Mouse (Mus musculus) embryonic fibroblast, embryonic 13.5 days (primary cell): ENCODE results near the gene AW011738. TPM values are rescaled to one million over a fixed set of nuclear protein-coding genes. Genes with fewer than 3 reads are reported as not detected.
A peak's percentile ranks its signal among the peaks of the same experiment; 100 is the strongest.

Source experiments
- H3K27ac ChIP-seq: 2 replicates; pipeline ENCODE4 v1.5.1; 2012; ENCODE audit warnings: low read length, control low read depth, inconsistent platforms; ENCODE audit not compliant: insufficient read depth
- H3K4me1 ChIP-seq: 2 replicates; pipeline ENCODE4 v1.6.1; 2011; ENCODE audit warnings: low read length; ENCODE audit not compliant: control insufficient read depth, insufficient read depth
- H3K4me3 ChIP-seq: 2 replicates; pipeline ENCODE4 v1.5.1; 2011; ENCODE audit warnings: mild to moderate bottlenecking, control low read depth, low read length; ENCODE audit not compliant: insufficient read depth
- CTCF ChIP-seq: IDR thresholded peaks from 2 replicates; pipeline ENCODE4 v1.5.1; 2011; ENCODE audit warnings: mild to moderate bottlenecking, control low read depth, low read length, moderate library complexity, borderline replicate concordance; ENCODE audit not compliant: insufficient read depth
- POLR2A ChIP-seq: IDR thresholded peaks from 2 replicates; pipeline ENCODE4 v1.6.1; 2011; ENCODE audit warnings: low read depth, mild to moderate bottlenecking, control low read depth, low read length, moderate library complexity
- polyA plus RNA-seq: library from polyadenylated mRNA; stranded (reverse); fragments of >200 nt; gene quantifications from 2 replicates; pipeline ENCODE4 v1.2.4, GENCODE M21; 2011; ENCODE audit warnings: low read depth; ENCODE audit not compliant: missing spikeins, insufficient read length

The AW011738 gene
- polyA plus RNA-seq, 1 experiment = 3.6 TPM

DNA sequence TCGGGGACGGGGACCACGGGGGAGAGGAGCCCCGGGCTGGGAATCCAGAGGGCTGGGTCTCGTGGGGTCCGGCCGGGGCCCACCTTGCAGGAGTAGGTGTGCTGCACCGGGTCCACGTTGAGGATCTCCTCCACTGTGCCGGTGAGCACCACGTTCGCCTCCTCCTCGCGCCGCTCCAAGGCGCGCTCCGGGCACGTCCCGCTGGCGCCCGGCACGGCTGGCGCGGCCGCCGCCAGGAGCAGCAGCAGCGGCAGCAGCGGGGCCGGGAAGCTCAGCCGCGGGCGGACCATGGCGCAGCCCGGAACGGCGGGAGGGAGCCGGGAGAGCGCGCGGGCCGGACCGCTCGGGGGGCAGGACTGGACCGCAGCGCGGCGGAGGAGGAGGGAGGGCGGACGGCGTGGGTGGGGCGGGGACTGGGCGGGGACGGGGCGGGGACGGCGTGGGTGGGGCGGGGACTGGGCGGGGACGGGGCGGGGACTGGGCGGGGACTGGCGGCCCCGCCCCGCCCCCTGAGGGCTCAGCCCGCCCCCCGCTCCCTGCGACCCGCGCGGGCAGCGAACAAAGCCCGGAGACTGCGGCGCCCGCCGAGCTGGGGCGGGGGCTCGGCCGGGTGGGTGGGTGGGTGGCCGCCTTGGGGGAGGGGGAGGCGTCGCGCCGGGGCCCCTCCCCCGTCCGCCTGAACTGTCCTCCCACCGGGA is 5.8 kb upstream of the AW011738 start, which contains the start of gene Agrn:
Gene Agrn, minus strand, starts transcription at position 358 of the 698 bp plus-strand sequence.
- Histone ChIP-seq H3K27ac (peak within 1 kb of the TSS; percentile 67), H3K4me1 (peaks cover 8% of the 10 kb centered on the region), H3K4me3 (peak within 1 kb of the TSS; percentile 51)
- TF ChIP-seq CTCF = no peak
- TF ChIP-seq POLR2A = peak; percentile 65; the same call in 1 of the 2 replicates

GRCm38 (mm10) chr4:156197829-156198205 is 5.3 kb upstream of the AW011738 start:
- Histone ChIP-seq H3K4me1 (peaks cover 10% of the 10 kb centered on the region), H3K27ac (peak overlapping the region; percentile 67), H3K4me3 (peak overlapping the region; percentile 40)
- TF ChIP-seq POLR2A (peak; percentile 42), CTCF (no peak)

DNA sequence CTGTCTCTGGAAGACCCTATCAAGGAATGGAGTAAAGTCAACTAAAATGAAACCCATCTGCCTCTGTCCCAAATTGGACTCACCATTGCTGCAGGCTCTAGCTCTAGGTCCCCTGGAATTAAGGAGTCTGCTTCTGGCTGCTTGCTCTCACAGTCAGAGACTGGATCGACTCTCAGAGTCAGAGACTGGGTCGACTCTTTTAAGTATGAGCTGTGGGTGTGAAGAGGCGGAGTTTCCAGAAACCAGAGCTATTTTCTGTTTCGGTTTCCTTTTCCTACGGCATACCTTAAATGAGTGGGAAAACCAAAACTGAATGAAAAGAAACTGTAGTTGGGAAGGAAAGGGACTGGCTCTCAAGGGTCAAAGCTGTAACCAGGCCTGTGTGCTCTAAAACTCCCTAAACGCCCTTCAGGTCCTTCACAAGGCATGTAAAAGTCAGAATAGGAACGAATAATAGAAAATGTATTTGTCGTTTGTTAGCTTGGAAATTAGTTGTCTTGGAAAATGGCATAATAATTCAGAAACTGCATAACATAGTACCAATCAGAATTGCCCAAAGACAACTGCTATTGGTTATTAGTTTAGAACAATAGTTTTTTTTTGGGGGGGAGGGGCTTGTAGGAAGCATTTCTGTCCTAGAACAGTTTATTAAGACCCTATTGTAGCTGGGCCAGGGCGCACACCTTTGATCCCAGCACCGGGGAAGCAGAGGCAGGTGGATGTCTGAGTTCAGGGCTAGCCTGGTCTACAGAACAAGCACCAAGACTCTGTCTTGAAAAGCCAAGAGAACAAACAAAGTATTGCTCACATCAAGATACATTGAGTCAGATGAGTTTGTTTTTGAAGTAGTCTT is 2.3 kb upstream of the AW011738 start, which contains the start of gene Isg15:
Gene Isg15, minus strand, starts transcription at position 196 of the 853 bp plus-strand sequence.
- H3K4me1 ChIP-seq = peaks cover 6% of the 10 kb centered on the region; the same call in 1 of the 2 replicates
- TF ChIP-seq POLR2A = peak; percentile 94
- TF ChIP-seq CTCF = no peak
- peak within 1 kb of the TSS; percentile 83 for H3K27ac ChIP-seq
- peak within 1 kb of the TSS; percentile 33 for H3K4me3 ChIP-seq

GRCm38 (mm10) chr4:156202462-156202893 is 626 bp upstream of the AW011738 start:
- H3K4me3 ChIP-seq = peak overlapping the region; percentile 17
- TF ChIP-seq POLR2A (no peak), CTCF (no peak)
- H3K27ac ChIP-seq = 0 out of 2 replicates have a peak overlapping the region, but pooled peaks have one; percentile 4

GRCm38 (mm10) chr4:156203413-156204131 is 468 bp downstream of the AW011738 start:
- peak overlapping the region; percentile 55 for H3K4me3 ChIP-seq
- no peak for TF ChIP-seq CTCF
- TF ChIP-seq POLR2A = no peak
- no peak overlapping the region for H3K27ac ChIP-seq
- H3K4me1 ChIP-seq = peaks cover 5% of the 10 kb centered on the region; the same call in 1 of the 2 replicates

More at GRCm38 (mm10) chr4:156202462-156202893, 626 bp upstream of the AW011738 start:
- H3K4me1 ChIP-seq = peaks cover 6% of the 10 kb centered on the region; the same call in 1 of the 2 replicates

GRCm38 (mm10) chr4:156208872-156209271 is 5.8 kb downstream of the AW011738 start:
- Histone ChIP-seq H3K4me3 (no peak overlapping the region), H3K4me1 (no peaks in the 10 kb centered on the region)
- no peak for TF ChIP-seq CTCF
- TF ChIP-seq POLR2A = no peak

DNA sequence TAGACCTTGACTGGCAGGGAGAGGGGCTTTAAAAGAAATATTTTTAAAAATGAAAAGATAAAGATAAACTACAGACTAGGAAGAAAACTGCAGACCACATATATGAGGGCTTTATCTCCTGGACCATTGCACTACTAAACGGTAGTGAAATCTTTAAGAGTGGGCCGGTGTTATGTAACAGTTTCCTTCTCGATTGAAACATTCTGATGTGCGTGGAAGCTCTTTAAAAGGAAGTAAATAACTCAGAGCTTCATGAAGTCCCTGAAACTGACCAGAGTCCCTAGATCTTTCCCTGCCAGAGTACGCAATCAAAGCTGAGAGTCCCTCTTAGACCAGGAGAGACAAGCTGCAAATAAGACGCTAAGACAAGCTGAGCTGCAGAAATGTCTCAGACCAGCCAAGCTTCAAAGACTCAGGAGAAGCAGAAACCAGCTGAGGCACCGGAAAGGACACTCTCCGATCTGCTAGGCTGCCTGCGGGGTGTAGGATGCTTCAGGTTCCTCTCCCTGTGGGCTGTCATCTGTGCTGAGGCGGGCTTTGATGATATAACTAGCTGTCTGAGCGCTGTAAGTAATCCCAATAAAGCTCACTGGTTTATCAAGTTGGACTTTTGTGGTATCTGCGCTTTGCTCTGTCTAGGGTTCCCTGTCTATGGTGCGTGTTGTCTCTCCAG is 7.0 kb downstream of the AW011738 start:
- Histone ChIP-seq H3K4me3 (no peak overlapping the region), H3K27ac (no peak overlapping the region), H3K4me1 (no peaks in the 10 kb centered on the region)
- no peak for TF ChIP-seq CTCF
- no peak for TF ChIP-seq POLR2A

More at GRCm38 (mm10) chr4:156208872-156209271, 5.8 kb downstream of the AW011738 start:
- no peak overlapping the region for H3K27ac ChIP-seq

DNA sequence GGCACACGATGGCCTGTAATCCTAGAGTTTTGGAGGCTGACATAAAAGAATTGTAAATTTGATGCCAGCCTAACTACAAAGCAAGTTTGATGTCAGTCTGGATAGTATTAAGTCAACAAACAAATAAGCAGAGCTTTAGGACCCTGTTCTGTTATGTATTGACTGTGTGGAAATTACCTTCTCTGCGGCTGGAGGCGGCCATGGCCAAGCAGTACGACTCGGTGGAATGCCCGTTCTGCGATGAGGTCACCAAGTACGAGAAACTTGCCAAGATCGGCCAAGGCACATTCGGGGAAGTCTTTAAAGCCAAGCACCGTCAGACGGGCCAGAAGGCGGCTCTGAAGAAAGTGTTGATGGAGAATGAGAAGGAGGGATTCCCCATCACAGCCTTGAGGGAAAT is 10.0 kb downstream of the AW011738 start:
- TF ChIP-seq POLR2A = no peak
- no peak for TF ChIP-seq CTCF
- no peak overlapping the region for H3K27ac ChIP-seq
- H3K4me1 ChIP-seq = no peaks in the 10 kb centered on the region; the same call in 1 of the 2 replicates
- H3K4me3 ChIP-seq = no peak overlapping the region
